Mouse (Mus musculus) midbrain, embryonic 10.5 days (tissue): ENCODE data around the gene Tcf12. TPM values are rescaled to one million over a fixed set of nuclear protein-coding genes. Genes with fewer than 3 reads are reported as not detected.

Source experiments
- DNase-seq: peaks from one replicate; pipeline ENCODE4 v3.0.0-alpha.2; 2017; ENCODE audit warnings: low spot score
- H3K27ac ChIP-seq: fragments of 300-500 bp; sonication (generic); replicated peaks from 2 replicates; pipeline ENCODE4 v1.5.1; 2016; ENCODE audit warnings: mild to moderate bottlenecking
- H3K27me3 ChIP-seq: fragments of 300-500 bp; sonication (generic); 2 replicates; pipeline ENCODE4 v1.6.1; 2016; ENCODE audit warnings: low read depth, mild to moderate bottlenecking; ENCODE audit not compliant: poor library complexity, severe bottlenecking
- H3K36me3 ChIP-seq: fragments of 300-500 bp; sonication (generic); 2 replicates; pipeline ENCODE4 v1.6.1; 2016; ENCODE audit warnings: mild to moderate bottlenecking, moderate library complexity
- H3K4me1 ChIP-seq: fragments of 300-500 bp; sonication (generic); 2 replicates; pipeline ENCODE4 v1.6.1; 2016
- H3K4me3 ChIP-seq: fragments of 300-500 bp; sonication (generic); 2 replicates; pipeline ENCODE4 v1.5.1; 2016; ENCODE audit warnings: mild to moderate bottlenecking, moderate library complexity
- H3K9me3 ChIP-seq: fragments of 300-500 bp; sonication (generic); replicated peaks from 2 replicates; pipeline ENCODE4 v1.6.1; 2016; ENCODE audit warnings: mild to moderate bottlenecking
- WGBS: fragments of 180-500 bp; shearing (Covaris S2); methylation state at CpG from one replicate; pipeline ENCODE4 v1.1.7; 2016; 5-methylcytosine and 5-hydroxymethylcytosine counted together
- polyA plus RNA-seq: library from polyadenylated mRNA; unstranded; fragments of >200 nt; fragmentation: Nextera tagmentation; extraction: Ambion mirVana; gene quantifications from 2 replicates; pipeline ENCODE4 v1.2.1, GENCODE M21; 2016

Tcf12 gene
- polyA plus RNA-seq = 165 and 180 TPM in 2 replicates

DNA sequence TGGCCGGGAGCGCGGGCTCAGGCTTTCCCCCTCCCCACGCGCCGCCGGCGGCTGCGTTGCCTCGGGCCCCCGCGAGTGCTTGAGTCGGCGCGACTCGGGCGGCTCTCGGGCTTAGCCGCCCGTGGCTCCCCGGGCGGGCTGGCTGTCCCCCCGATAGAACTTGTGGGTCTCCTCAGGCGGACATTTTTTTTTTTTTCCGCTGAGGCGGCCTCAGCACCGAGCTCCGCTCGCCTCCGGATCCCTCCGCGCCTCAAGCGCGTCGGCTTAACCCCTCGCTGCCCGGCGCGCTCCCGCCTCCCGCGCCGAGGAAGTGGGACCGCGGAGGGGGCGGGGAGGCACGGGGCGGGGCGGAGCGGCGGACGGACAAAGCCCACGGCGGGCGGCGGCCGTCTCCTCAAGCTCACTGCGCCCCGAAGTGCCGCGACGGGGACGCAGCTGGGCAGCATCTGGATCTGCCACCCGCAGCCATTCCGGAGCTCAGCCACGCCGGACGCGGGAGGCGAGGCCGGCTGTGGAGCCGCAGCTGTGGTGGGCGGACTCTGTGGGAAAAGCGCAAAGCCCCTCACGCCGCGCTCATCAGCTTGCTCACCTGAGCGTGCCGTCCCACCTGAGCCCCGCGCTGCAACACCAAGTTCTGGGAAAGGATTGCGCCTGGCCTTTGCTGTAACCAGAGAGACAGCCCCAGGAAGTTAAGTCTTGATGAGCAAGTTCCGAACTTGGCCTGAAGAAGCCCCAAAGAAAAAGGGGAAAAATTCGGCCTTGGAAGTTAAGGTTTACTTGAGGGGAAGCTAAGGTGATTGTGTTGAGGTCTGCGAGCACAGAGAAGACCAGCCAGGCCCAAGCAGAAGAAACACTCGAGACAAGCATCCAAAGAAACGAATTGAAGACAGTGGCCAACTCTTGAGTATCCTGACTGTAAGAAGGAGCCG lies at the start of gene Tcf12:
Gene Tcf12 (minus strand): TSS at position 250 of the 929 bp plus-strand sequence.
- peak; percentile 90 for DNase-seq
- Histone ChIP-seq H3K9me3 (no peaks in the 10 kb centered on the region), H3K36me3 (peaks cover 19% of the 10 kb centered on the region), H3K27me3 (peaks cover 11% of the 10 kb centered on the region), H3K4me1 (peaks cover 29% of the 10 kb centered on the region), H3K27ac (peak within 1 kb of the TSS; percentile 100), H3K4me3 (peak within 1 kb of the TSS; percentile 98)
- WGBS = 3% methylated on average over 84 of the region's 88 CpGs

DNA sequence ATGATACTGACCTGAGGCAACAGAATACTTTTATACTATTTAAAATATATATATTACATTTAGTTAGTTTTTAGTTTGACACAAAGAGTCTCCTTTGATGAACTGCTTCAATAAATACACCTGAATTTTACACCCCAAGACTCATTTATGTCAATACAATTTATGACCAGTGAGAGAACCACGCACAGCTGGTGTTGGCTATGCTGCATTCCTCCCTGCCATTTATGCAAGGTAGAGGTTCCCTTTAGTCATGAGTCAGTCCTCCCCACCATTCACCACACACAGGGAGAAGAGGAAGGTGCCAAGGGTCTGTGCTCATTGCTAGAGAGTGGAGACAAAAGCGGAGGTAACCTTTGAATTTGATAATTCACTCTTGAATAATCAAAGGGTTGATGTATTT lies 46.7 kb upstream of the Tcf12 start:
- Histone ChIP-seq H3K36me3 (no peaks in the 10 kb centered on the region), H3K4me3 (no peak overlapping the region), H3K27ac (no peak overlapping the region), H3K9me3 (no peaks in the 10 kb centered on the region), H3K27me3 (no peaks in the 10 kb centered on the region; the same call in 1 of the 2 replicates), H3K4me1 (peaks cover 23% of the 10 kb centered on the region)
- DNase-seq = no peak
- WGBS = 81% methylated on average over 2 of the region's 2 CpGs

DNA sequence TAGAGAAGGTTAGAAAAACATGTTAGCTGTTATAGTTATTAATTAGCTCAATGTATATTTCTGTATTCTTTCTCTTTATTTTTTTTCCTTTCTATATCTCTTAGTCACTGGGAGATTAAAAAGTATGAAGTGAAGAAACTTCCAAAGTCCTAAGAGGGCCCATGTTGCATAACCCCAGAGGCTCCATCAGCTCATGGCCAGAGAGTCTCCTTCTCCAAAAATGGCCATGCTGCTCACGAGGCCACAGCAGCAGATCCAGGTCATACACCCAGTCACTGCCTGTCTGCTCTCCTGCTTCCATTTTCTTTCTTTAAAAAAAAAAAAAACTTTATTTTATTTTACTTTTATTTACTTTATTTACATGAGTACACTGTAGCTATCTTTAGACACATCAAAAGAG lies 45.4 kb upstream of the Tcf12 start:
- Histone ChIP-seq H3K4me3 (no peak overlapping the region), H3K27ac (no peak overlapping the region), H3K36me3 (no peaks in the 10 kb centered on the region), H3K9me3 (no peaks in the 10 kb centered on the region), H3K4me1 (peaks cover 23% of the 10 kb centered on the region), H3K27me3 (no peaks in the 10 kb centered on the region; the same call in 1 of the 2 replicates)
- no peak for DNase-seq
- WGBS = 86% methylated on average over 1 of the region's 1 CpGs

DNA sequence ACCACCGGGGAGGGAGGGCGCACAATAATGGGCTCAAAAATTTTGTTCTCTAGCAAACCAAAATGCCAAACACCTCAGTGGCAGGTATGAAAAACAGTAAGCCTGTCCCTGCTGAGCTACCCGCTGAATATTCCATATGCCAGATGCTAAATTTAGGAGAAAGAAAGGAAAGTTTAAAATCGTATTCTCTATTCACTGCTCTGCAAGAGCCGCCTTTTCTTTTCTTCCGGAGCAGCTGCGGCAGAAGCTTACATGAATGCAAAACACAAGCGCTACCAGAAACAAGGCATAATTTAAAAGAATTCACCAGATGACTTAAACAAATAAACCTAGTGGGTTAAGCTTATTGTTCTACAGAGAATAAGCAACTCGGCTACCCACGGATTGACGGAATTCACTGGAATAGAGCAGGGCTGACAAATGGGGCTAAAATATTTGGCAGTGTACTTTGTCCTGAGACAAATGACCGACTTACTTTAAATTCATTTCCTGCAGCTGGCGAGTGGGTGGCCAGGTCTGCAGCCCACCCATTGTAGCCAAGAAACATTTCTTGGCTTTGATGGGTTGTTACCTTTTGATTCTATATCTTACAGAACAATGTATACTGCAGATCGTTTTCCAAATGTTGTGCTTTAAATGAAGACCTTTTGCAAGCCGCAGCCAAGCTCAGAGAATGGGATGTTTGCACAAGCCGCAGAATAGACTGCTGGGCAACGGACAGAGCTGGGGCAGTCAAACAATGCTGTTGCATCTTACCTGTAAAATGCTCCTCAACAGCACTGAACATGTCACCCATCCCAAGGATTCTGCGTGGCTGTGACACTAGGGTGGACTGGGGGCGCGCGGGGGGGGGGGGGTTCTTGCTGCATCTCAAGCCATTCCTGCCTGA lies 43.8 kb upstream of the Tcf12 start:
- Histone ChIP-seq H3K27me3 (no peaks in the 10 kb centered on the region; the same call in 1 of the 2 replicates), H3K9me3 (no peaks in the 10 kb centered on the region), H3K27ac (peak overlapping the region; percentile 59), H3K4me1 (peaks cover 23% of the 10 kb centered on the region), H3K4me3 (peak overlapping the region; percentile 44), H3K36me3 (no peaks in the 10 kb centered on the region)
- DNase-seq = peak; percentile 41
- WGBS = 18% methylated on average over 21 of the region's 21 CpGs

DNA sequence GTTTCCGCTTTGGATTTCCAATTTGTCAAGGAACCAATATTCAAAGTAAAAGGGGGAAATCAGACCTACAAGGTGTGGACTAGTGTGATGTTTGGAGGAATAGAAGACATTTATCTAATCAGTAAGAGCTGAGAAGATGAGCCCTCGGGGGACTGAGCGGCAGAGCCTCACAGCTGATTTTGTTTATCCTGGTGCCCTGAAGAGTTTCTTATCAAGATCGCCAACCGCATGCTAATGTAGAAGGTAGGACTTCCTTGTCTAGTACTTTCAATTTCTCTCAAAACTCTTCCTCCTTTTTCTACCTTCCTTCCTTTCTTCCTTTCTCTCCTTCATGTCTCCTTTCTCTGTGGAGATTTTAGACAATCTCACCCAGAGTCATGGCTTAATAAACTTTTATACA lies 32.5 kb upstream of the Tcf12 start:
- no peaks in the 10 kb centered on the region for H3K9me3 ChIP-seq
- peaks cover 3% of the 10 kb centered on the region; the same call in 1 of the 2 replicates for H3K4me1 ChIP-seq
- 93% methylated on average over 5 of the region's 5 CpGs for WGBS
- H3K36me3 ChIP-seq = no peaks in the 10 kb centered on the region
- H3K4me3 ChIP-seq = no peak overlapping the region
- DNase-seq = no peak
- no peaks in the 10 kb centered on the region for H3K27me3 ChIP-seq
- no peak overlapping the region for H3K27ac ChIP-seq

DNA sequence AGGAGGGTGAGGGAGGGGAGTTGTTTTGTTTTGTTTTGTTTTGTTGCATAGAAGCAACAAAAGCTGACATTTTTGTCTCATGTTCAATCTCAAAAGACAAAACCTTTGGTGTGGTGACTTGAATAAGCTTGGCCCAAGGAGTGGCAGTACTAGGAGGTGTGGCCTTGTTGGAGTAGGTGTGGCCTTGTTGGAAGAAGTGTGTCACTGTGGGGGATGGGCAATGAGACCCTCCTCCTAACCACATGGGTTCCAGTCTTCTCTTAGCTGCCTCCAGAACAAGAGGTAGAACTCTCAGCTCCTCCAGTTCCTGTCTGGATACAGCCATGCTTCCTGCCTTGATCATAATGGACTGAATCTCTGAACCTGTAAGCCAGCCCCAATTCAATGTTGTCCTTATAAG lies 26.2 kb upstream of the Tcf12 start:
- Histone ChIP-seq H3K4me3 (no peak overlapping the region), H3K27ac (no peak overlapping the region), H3K27me3 (no peaks in the 10 kb centered on the region), H3K9me3 (no peaks in the 10 kb centered on the region), H3K36me3 (no peaks in the 10 kb centered on the region), H3K4me1 (peaks cover 11% of the 10 kb centered on the region)
- DNase-seq = no peak

DNA sequence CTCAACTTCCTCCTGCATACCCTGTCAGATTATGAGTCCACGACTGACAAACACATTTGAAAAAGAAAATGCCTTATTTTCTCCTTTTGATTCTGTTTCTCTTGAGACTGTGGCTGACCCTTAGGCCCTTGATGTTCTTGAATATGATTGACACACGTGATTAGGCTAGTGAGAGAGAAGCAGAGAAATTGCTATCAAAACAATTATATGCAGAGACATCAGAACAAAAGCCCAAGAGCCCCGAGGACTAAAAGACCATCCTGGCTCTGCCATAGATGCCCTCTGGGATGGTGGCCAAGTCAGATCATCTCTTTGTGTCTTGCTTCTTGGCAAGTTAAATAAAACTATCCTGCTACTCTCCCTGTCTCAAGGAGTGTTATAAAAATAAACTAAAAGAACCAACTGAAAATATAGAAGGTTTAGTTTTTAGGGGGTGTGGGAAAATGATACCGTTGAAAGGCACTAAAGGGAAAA lies 22.1 kb upstream of the Tcf12 start:
- Histone ChIP-seq H3K9me3 (no peaks in the 10 kb centered on the region), H3K4me1 (peaks cover 22% of the 10 kb centered on the region), H3K27ac (peak overlapping the region; percentile 97), H3K4me3 (peak overlapping the region; percentile 70), H3K36me3 (no peaks in the 10 kb centered on the region), H3K27me3 (peaks cover 9% of the 10 kb centered on the region; the same call in 1 of the 2 replicates)
- WGBS = 64% methylated on average over 4 of the region's 4 CpGs
- no peak for DNase-seq

DNA sequence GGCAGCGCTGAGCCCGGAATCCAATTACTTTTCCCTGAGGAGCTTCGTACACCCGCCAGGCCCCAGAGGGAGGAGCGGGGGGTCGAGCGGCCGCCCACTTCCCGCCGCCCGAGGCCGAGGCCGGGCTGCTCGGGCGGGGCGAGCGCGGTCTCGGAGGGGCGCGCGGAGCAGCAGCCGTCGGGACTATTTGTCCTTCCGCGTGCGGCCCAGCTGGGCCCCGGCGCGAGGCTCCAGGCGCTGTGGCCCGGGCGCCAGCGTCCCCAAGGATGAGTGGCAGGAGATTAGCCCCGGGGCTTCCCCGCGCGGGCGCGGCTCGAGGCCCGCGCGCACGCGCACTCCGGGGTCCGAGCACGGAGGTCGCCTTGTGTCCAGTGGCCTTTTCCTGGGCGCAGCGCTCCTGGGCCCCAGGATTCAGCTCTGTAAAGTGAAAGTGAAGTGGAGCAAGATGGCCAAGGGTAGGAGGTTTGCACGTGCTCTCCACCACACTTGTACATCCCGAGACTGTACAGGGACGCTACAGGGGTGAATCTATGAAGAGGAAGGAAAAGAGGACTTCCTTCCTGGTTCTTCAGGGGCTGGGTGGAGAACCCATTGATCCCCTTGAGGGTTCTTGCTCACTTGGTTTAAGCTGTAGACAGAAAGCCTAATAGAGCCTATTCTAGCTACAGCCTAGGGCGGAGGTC lies 21.6 kb upstream of the Tcf12 start:
- peak overlapping the region; percentile 97 for H3K27ac ChIP-seq
- peaks cover 9% of the 10 kb centered on the region; the same call in 1 of the 2 replicates for H3K27me3 ChIP-seq
- no peaks in the 10 kb centered on the region for H3K36me3 ChIP-seq
- DNase-seq = peak; percentile 91
- WGBS = 2% methylated on average over 56 of the region's 56 CpGs
- H3K9me3 ChIP-seq = no peaks in the 10 kb centered on the region
- peak overlapping the region; percentile 70 for H3K4me3 ChIP-seq
- H3K4me1 ChIP-seq = peaks cover 22% of the 10 kb centered on the region

DNA sequence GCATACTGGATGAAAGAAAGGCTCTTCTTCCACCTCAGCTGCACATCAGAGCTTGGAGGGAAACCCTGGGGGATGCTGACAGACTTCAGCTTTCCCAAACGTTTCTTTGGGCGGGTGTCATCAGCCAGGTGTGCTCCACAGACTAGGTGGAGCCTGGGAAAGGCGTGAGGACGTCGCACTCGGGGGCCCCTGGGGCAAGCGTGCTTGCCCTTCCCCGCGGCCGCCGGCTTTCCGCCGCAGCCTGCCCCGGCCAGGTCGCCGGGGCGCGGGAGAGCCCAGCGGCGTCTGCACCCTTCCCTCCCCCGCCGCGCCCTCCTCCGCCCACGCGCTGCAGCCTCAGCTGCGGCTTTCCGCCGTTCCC lies 21.0 kb upstream of the Tcf12 start:
- peak overlapping the region; percentile 97 for H3K27ac ChIP-seq
- under 1% methylated on average over 28 of the region's 29 CpGs for WGBS
- no peaks in the 10 kb centered on the region for H3K9me3 ChIP-seq
- H3K4me3 ChIP-seq = peak overlapping the region; percentile 70
- DNase-seq = no peak
- no peaks in the 10 kb centered on the region for H3K36me3 ChIP-seq
- peaks cover 22% of the 10 kb centered on the region for H3K4me1 ChIP-seq
- H3K27me3 ChIP-seq = peaks cover 9% of the 10 kb centered on the region; the same call in 1 of the 2 replicates

DNA sequence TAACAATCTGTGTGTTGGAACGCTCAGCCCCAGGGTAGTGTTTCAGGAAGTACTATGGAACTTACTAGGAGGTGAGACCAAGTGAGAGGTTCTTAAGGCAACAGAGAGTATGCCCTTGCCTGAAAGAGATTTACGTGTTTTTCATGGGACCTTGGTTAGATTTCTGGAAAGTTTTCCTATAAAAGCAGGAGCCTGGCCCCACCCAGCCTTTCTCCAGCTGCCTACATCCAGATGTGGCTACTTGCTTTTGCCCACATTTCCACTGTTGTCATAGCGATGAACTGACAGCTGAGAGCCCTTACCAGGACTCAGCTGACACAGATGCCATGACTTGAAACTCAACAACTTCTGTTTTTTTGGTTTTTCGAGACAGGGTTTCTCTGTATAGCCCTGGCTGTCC lies 18.2 kb upstream of the Tcf12 start:
- Histone ChIP-seq H3K36me3 (no peaks in the 10 kb centered on the region), H3K27me3 (peaks cover 9% of the 10 kb centered on the region; the same call in 1 of the 2 replicates)

DNA sequence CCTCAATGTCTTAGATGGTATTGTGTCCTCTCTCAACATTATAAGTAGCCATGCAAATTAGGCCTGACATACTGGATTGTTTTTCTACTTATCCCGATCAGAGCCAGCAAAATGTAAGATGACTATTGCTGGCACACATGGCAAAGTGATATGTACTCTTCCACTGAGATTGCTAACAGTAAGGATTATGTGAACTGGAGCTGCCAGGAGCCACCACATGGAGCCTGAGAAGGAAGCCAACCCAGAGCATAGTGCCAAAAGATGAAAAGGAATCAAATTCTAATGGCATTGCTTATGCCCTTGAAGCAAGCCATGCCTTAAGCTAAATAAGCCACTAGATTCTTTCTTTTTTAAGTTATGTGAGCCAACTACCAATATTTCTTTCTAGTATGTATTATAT lies 13.8 kb upstream of the Tcf12 start:
- H3K36me3 ChIP-seq = no peaks in the 10 kb centered on the region
- DNase-seq = no peak
- H3K27ac ChIP-seq = no peak overlapping the region
- H3K4me1 ChIP-seq = no peaks in the 10 kb centered on the region
- H3K4me3 ChIP-seq = no peak overlapping the region
- H3K9me3 ChIP-seq = no peaks in the 10 kb centered on the region
- WGBS = 90% methylated on average over 1 of the region's 1 CpGs
- H3K27me3 ChIP-seq = no peaks in the 10 kb centered on the region

More for the DNA sequence above, 18.2 kb upstream of the Tcf12 start:
- WGBS = 86% methylated on average over 4 of the region's 4 CpGs
- Histone ChIP-seq H3K4me1 (peaks cover 22% of the 10 kb centered on the region), H3K9me3 (no peaks in the 10 kb centered on the region), H3K4me3 (no peak overlapping the region), H3K27ac (no peak overlapping the region)
- DNase-seq = no peak

DNA sequence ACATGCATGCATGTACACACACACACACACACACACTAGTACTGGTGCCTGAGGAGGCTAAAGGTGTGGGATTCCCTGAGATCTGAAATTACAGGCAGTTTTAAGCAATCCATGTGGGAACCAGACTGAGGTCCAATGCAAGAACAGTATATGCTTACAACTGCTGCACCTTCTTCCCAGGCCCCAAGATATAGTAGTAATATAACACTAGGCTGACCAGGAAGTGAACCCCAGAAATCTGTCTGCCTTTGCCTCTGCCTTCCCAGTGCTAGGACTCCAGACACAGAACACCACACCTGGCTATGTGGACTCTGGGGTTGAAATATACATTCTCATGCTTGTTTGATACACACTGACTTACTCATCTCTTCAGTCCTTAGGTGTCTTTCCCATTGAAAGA lies 6.8 kb upstream of the Tcf12 start:
- no peaks in the 10 kb centered on the region for H3K27me3 ChIP-seq
- H3K9me3 ChIP-seq = no peaks in the 10 kb centered on the region
- DNase-seq = no peak
- no peak overlapping the region for H3K4me3 ChIP-seq
- H3K4me1 ChIP-seq = peaks cover 3% of the 10 kb centered on the region; the same call in 1 of the 2 replicates
- H3K36me3 ChIP-seq = no peaks in the 10 kb centered on the region
- no peak overlapping the region for H3K27ac ChIP-seq
